Mouse (Mus musculus) right cerebral cortex, postnatal 25 days (tissue): ENCODE measurements around the gene Rnd1.
A peak's percentile ranks its signal among the peaks of the same experiment; 100 is the strongest.

Experiments used
- DNase-seq: peaks from one replicate; pipeline ENCODE4 v3.0.0; 2022

The Rnd1 gene

DNA sequence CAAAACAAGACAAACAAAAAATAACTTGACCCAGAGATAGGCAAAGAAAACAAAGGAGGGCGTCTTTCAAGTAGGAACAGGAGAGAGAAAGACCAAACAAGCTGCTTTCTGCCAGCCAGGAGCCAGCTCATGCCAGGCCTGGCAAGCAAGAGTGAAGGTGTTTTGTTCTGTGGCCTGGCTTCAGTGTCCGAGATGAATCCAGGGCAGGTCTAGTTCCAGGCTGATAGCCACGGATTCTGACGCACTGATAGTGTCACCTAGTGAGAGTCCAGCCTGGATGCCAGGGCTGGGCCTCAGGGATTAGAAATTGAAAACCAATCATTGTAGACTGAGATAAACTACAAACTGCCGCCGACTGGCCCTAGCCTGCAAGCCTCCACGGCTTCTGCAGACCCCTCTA lies 716 bp upstream of the Rnd1 start:
- DNase-seq = no peak

DNA sequence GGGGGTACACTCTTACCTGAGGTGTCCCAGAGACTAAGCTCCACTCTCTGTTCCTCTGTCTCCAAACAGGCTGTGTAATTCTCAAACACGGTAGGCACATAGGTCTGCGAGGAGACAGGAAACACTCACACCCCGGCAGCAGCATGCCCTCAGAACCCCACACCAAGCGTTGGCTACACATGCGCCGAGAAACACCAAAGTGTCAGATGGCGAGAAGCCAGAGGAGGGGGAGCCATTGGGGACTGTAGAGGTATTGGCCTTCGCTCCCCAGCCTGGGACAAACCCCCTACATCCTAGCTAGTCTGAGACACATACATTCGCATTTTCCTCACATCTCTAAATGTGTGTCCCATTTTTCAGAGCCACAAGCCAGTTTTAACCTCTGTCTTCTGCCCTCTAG lies 790 bp downstream of the Rnd1 start:
- DNase-seq = no peak

DNA sequence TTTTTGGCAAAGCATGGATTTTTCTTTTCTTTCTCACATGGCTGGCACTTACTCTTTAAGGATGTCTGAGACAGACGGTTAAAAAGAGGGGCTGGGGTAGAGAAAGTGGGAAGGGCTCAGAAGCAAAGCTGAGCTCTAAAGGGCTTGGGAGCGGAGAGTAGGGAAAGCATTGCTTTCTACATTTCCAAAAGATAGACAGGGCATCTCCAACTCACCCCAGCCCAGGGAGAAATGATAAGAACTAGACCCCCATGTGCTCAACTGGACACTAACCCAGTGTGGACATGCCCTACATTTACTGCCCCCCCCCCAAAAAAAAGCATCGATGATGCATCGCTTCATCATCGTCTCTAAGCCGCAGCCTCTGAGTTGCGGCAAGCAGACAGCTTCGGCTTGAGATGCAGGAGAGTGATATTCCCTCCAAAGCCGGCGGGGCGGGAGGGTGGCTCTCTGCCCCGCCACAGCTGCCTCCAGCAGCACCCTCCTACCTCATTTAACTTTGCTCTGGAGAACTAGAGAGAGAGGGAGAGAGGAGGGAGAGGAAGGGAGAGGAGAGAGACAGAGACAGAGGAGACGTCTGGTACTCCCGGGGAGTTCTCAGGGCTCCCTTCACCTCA lies 1.5 kb downstream of the Rnd1 start:
- no peak for DNase-seq

DNA sequence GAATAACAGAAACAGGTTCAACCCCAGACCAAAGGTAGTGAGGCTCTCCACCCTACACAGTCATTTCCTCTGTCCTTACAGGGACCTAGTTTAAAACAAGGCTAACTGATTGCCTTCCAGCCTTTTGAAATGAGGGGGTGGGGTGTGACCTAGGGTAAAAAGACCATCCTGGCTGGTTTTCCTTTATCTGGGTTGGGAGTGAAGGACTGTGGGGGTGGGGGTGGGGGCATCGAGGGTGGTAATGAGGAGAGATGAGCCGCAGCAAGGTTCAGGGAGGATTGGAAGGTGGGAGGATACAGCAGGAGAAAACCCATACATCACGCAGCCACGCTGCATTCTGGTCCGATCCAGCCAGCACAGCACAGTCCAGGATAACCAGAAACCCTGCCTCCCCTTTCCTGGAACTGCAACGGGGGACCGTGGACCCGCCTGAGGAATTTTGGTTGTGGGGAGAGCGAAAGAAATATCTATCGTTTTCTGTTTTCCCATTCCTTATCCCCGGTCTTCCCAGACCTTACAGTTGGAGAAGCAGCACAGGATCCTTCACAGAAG lies 2.2 kb downstream of the Rnd1 start:
- DNase-seq = no peak

DNA sequence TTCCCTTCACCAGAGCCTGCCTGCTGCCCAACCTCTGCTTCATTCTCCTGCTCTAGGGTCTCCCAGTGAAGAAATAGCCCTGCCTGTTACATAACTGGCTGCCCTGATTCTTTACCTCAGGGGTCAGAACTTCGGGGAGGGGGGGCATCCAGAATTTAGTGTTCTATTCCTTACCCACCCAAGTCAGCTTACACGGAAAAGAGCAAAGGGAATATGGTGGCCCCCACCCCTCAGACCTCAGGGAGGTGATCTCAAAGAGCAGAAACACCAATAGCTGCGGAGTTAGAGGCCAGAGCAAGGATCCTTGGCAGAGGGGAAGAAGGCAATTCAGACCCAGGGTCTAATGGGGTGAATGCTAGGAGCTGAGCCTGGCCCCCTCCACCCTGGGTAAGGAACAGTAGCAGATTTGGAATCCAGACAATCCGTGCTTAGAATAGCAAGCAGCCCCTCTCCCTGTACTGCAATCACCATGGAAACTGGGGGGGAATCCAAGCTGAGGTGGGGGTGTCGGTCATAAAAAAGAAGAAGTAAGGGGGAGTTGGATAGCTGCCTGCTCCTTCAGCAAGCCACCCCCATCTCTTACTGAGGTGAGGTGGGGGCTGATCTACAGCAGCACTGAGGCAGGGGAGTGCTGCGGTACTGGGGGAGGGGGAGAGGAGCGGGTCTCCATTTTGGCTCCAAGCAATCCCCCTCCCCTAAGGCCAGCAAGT lies 2.8 kb downstream of the Rnd1 start:
- no peak for DNase-seq

DNA sequence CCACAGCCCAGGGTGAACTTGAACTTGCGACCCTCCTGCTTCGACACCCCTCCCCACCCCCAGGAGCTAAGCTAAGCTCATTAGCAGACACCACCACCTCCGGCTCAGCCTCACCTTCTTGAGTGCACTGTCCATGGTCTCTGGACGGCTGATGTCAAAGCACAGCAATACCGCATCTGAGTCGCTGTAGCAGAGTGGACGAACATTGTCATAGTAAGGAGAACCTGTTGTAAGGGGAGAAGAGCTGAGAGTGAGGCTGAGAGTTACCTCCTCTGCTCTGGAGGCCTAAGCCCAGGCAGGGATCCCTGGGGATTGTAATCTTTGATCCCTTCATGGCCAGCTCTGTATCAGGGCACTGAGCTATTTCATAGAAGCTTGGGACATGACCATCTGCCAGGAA lies 3.5 kb downstream of the Rnd1 start:
- DNase-seq = no peak

DNA sequence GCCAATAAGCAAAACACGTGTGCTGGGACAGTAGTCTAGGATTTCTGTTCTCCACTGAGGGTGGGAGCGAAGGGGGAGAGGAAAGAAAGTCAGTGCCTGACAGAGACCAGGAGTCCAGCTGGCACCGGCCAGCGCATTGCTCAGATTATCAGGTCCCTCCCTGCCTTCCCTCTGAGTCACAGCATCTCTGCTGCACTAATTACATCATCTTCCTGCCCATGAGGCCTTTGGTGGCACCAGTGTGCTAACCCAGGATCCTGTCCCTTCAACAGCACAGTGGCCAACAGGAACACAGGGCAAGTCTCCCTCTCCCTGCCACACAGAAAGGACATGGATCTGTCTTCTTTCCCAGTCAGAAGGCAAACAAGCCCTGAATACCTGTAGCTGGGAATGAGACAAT lies 4.7 kb downstream of the Rnd1 start:
- DNase-seq = no peak

DNA sequence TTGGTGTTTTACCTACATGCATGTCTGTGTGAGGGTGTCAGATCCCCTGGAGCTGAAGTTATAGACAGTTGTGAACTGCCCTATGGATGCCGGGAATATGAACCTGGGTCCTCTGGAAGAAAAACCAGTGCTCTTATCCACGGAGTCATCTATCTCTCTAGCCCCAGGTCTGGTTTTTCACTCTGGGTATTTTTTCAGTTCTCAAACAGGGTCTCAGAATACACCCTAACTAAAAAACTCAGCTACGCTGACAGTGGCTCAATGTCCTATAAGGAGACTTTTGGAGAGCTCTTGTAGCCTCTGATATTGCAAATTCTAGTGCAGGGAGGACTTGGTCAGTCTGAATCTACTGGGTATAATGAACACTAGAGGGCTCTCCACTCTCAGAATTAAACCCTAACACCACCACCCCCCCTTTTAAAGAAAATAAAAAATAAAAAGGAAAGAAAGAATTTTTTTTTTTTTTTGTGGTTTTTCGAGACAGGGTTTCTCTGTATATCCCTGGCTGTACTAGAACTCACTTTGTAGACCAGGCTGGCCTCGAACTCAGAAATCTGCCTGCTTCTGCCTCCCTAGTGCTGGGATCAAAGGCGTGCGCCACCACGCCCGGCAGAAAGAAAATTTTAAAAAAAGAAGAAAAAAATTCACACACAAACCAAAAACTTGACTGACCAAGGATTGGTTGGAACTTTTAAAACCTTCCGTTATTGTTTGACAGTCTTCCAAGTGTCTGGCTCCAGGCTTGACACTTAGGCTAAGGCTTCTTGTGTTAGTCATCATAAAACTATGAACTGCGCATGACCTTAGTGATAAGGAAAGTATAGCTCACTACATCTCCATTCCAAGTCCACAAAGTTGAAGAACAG lies 13.0 kb downstream of the Rnd1 start:
- no peak for DNase-seq

DNA sequence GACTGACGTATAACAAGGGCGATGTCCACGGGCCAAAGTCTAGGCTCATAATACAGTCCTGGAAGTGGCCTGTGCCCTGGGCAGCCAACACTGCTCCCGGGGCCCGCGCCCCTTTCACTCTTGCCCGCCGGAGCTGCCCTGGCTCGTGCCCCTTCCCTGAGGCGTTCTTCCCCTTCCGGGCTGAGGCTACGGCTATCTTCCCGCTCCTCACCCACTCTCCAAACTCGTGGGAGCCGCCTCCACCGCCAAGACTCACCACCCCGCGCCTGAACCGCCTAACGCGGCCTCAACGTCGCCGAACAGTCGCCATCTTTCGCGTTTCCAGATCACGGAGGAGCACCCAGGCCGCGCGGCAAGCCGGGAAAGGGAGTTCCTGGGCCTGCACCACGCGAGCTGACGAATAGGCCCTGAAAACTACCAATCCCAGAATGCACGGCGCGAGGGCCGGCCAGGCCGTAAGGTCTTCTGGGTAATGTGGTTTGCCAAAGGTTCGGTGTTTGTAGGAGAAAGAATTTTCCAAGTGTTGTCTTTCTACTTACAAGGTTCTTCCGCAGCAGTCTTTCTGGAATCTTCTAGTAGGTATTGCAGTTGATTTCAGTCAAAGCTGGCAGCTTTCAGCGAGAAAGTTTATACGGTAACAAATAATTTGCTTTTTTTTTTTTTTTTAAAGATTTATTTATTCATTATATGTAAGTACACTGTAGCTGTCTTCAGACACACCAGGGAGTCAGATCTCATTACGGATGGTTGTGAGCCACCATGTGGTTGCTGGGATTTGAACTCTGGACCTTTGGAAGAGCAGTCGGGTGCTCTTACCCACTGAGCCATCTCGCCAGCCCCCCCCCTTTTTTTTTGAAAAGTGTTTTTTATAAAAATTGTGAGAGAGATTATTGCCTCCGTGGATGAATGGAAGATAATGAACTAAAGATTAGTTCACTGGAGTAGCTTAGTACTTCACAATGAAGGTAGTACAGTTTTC lies 14.4 kb downstream of the Rnd1 start, which contains the start of gene Ddx23:
Ddx23 (minus strand) TSS at position 328 of the 979 bp plus-strand sequence.
- peak; percentile 98 for DNase-seq

DNA sequence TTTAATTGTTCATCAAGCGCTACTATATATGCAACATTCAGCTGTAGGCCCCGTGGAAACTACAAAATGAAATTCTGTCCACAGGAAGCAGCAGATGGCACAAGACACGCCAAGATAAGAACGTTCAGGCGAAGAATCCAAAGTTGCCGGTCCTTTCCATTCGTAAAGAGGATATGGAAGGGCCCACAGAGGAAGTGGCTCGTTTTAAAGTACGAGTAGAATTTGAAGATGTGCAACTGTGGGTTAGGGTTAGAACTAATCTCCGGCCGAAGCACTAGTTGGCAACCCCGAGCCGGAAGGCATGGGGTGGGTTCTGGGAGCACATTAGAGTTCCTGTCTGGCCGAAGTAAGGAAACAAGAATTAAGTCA lies 15.1 kb downstream of the Rnd1 start:
- no peak for DNase-seq

DNA sequence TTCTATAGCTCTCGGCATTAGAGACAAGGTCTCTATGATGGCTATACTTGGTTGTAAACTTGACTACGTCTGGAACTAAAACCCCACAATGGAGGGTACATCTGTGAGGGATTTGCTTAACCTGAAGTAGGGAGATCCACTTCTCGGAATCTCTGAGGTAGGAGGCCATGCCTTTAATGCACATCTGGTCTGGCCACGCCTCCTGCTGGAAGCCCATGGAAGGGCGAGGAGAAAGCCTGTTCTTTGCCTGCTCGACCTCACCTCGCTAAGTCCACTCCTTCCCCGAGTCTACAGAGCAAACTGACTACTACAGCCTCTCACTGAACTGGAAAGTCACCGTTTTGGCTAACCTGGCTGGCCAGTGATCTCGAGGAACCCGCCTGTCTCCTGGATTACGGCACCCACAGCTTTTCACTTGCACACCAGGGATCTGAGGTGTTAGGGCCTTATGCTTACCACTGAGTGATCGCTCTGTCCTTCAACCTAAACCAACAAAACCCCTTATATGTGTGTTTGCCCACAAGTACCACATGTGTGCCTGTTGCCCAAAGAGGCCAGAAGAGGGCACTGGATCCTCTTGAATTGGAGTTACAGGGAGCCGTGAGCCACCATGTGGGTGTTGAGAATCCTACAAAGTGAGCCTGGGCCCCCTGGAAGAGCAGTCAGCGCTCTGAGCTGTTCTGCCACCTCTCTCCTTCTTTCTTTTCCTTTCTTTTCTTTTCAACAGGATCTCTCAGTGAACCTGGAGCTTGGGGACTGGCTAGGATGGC lies 20.1 kb downstream of the Rnd1 start:
- no peak for DNase-seq

DNA sequence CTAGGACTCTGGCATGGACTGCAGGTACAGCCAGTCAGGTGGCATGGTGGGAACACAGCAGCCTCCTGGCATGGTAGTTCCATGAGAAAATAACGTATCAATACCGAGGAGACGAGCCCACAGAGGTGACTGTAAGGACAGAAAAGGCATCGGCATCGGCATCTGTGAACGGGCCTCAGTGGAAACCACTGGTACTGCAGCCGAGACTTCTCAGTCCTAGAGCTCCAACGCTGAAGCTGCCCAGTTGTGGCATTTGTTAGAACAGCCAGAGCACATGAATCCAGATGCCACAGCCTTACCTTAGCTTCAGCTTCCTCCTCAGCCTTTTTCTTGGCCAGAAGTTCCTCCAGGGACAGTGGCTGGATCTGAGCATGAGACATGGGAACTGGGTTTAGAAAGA lies 25.1 kb downstream of the Rnd1 start:
- DNase-seq = no peak

DNA sequence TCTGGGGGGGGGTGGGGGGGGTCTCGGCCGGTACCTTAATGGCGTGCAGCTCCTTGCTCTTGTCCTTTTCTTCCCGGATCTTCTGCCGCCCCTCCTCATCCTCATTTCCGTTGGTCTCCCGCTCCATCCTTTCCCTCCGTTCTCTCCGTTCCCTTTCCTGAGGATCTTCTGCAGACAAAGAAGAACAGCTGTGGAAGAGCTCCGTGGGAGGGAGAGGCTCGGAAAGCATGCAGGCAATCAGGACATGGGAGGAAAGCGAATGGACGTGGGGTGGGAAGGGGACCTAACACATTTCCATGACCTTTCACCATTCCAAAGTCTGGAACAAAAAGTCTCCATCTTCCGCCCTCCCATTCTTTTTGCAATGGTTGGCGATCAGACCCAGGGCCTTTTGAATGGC lies 25.8 kb downstream of the Rnd1 start:
- DNase-seq = no peak

DNA sequence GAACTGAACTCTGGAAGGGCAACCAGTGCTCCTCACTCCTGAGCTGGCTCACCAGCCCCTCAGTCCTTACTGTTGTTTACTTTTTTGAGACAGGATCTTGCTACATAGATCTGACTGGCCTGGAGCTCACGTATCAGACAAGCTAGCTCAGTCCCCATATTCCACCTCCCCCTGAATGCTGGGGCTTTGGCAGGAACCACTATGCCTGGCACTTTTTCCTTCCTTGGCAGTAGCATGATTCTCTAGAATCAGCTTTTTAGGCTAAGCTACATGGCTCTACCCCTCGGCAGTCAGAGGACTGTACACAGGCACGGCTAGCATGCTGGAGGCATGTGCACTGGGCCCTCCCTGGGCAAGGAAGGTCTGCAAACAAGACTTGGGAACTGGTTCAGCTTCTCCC lies 29.2 kb downstream of the Rnd1 start:
- DNase-seq = no peak

DNA sequence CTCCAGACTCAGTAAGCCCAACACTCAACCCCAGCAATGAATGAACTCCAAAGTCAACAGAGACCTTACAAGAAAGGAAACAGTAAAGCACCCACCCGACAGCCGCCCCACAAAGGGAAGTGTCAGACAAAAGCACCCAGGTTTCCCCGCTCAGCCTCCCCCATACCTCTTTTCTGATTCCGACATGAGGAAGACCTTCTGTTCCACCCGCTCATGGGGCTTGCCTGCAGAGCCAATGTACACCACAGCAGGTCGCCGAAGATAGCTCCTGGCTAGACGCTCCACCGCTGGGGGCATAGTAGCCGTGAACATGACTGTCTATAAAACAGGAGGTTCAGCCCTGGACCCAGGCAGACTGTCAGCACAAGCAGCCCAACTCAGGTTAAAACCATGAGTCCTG lies 30.0 kb downstream of the Rnd1 start:
- no peak for DNase-seq

DNA sequence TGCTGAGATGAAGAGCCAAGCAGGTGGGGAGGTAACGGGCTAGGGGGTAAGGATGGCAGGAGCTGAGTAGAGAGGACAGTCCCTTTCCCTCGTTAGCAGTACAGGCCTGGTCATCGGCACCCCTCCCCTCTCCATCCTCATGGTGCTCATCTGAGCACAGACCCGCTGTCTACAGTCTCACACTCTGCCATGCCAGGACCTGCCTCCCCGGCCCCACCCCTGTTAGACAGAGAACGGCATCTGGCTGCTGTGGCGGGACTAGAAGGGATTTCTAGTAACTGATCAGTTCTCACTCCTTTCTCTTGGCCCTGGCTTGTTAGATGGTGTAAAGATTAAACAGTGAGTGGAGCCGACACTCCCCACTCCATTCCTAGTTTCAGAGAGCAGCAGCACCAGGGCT lies 30.5 kb downstream of the Rnd1 start:
- DNase-seq = no peak

DNA sequence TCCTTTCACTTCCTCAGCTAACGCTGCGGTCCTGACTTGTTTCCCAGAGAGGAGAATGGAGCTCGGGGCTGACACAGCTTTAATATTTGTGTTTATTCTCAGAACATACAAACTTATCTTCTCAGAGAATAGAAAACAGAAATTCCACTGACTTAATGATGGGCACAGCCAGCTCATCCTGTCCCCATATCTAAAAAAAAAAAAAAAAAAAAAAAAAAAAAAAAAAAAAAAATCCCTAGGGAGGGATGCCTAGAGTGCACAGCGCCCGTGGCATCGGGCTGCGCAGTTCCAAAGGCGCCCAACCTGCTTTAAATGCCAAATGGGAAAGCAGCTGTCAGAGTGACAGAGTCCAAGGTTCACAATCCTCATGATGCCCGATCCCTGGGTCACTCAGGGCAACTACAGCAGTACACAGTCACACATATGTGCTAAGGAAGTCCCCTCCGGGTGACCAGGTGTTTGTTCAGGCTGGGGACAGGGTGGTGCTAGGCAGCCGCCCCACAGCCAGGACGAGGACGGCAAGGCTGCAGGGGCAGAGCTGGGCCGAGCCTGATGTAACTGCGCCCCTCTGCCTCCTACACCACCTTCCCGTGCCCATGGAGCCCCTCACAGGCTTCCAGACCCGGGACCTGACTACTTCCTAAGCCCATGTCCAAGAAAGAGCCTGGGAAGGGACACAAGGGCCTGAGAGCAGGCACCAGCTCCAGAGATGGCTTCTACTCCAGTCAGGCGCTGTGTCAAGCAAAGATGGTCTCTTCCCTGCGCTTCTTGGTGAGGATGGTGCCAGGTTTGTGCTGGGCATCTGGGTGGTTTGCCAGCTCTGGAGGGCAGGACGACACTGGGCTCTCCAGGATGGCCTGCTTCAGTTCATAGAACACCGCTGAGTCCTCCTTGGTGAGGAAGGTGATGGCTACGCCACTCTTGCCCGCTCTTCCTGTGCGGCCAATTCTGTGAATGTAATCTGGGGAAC lies 31.9 kb downstream of the Rnd1 start:
- no peak for DNase-seq

DNA sequence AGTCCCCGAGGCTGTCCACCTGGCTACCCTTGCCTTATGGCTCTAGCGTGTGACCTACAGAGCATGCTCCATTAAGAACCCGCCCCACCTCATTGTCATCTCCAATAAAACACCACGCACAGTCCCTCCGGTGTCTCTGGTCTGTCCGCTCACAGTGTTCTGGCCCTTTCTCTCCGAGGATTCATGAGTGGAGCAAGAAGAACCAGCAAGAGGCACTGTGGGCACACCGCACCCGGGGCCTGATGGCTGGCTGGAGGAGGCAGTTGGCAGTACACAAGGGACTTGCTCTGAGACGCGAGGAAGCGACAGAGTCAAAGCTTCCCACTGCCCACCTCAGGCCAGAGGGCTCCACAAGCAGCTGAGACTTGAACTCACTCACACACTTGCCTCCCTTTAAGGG lies 32.9 kb downstream of the Rnd1 start:
- DNase-seq = no peak

DNA sequence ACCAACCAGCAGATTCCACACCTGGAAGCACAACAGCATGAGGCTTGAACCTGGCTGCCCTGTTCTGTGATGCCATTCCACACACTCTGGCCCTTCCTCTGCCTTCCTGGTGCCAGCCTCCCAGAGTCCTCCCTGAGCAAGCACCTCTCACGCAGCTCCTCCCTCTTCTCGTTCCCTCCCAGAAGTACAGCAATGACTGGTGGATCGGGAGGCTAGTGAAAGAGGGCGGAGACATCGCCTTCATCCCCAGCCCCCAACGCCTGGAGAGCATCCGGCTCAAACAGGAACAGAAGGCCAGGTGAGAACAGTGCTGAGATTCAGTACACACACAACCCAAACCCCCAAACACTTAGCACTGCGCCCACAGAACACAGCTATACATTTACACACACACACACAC lies 37.1 kb downstream of the Rnd1 start:
- DNase-seq = no peak

DNA sequence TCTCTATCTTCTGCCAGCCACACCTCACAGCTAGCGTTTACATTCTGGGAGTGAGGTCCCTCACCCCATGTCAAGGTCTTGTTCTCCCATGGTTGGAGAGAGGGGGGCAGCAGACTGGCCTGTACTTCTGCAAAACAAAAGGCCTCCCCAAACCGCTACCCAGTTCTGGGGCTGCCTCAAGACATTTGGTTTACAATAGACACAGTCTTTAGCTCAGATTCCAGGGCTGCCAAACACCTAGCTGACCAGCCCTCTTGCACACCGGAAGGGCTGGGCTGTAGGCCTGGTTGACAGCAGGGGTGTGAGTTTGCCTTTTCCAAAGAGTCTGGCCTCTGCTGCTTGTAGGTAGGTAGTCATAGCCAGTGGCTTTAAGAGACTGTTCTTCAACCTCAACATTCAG lies 40.1 kb downstream of the Rnd1 start:
- no peak for DNase-seq

DNA sequence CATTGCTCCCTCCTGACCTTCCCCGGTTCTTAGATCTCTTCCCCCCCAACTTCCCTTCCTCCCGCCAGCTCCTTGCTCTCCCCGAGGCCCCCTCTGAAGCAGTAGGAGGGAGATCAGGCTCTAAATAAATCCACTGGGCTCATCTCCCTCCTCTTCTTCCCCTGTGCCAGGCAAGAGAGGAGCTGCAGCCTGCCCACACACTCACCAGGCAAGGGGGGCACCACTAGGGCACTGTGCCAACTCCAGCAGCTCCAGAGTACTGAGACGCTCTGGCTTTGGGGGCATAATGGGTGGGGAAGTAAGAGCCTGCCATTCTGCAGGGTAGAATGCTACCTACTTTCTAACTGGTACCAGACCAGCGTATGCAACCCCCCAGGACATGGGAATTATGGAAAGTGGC lies 40.7 kb downstream of the Rnd1 start:
- DNase-seq = no peak
